Mouse (Mus musculus) stomach, embryonic 14.5 days (tissue): ENCODE measurements around the gene Apob. TPM values are rescaled to one million over a fixed set of nuclear protein-coding genes. Genes with fewer than 3 reads are reported as not detected.

Source experiments
- ATAC-seq: fragments of 200-750 bp; cut with Nextera tagmentation; 2 replicates; pipeline ENCODE4 v1.8.0; 2017; ENCODE audit warnings: low read depth, moderate TSS enrichment; ENCODE audit not compliant: insufficient number of reproducible peaks, insufficient read depth, low FRiP score
- H3K27ac ChIP-seq: fragments of 300-500 bp; sonication (generic); 2 replicates; pipeline ENCODE4 v1.5.1; 2014; ENCODE audit warnings: mild to moderate bottlenecking, low read length, moderate library complexity, mixed read lengths
- H3K27me3 ChIP-seq: fragments of 300-500 bp; sonication (generic); 2 replicates; pipeline ENCODE4 v1.6.1; 2014; ENCODE audit warnings: low read length, control low read depth, mixed read lengths; ENCODE audit not compliant: control insufficient read depth, insufficient read depth
- H3K36me3 ChIP-seq: fragments of 300-500 bp; sonication (generic); 2 replicates; pipeline ENCODE4 v1.6.1; 2014; ENCODE audit warnings: mild to moderate bottlenecking, control low read depth, low read length, moderate library complexity, mixed read lengths; ENCODE audit not compliant: control insufficient read depth, insufficient read depth
- H3K4me1 ChIP-seq: fragments of 300-500 bp; sonication (generic); 2 replicates; pipeline ENCODE4 v1.6.1; 2014; ENCODE audit warnings: low read length, control low read depth, mixed read lengths; ENCODE audit not compliant: control insufficient read depth, insufficient read depth
- H3K4me2 ChIP-seq: fragments of 300-500 bp; sonication (generic); replicated peaks from 2 replicates; pipeline ENCODE4 v1.6.1; 2014; ENCODE audit warnings: low read depth, low read length, control low read depth
- H3K4me3 ChIP-seq: fragments of 300-500 bp; sonication (generic); 2 replicates; pipeline ENCODE4 v1.5.1; 2014; ENCODE audit warnings: low read depth, low read length, control low read depth
- H3K9ac ChIP-seq: fragments of 300-500 bp; sonication (generic); replicated peaks from 2 replicates; pipeline ENCODE4 v1.6.1; 2014; ENCODE audit warnings: low read depth, mild to moderate bottlenecking, control low read depth, low read length, moderate library complexity, mixed read lengths
- H3K9me3 ChIP-seq: fragments of 300-500 bp; sonication (generic); 2 replicates; pipeline ENCODE4 v1.6.1; 2016; ENCODE audit warnings: low read depth, low read length, control low read depth; ENCODE audit not compliant: control insufficient read depth
- WGBS: fragments of 180-500 bp; shearing (Covaris S2); extraction: QIAGEN DNeasy Blood & Tissue Kit; methylation state at CpG from one replicate; pipeline ENCODE4 v1.1.7; 2014; 5-methylcytosine and 5-hydroxymethylcytosine counted together
- polyA plus RNA-seq: library from polyadenylated mRNA; unstranded; fragments of >200 nt; fragmentation: Nextera tagmentation; extraction: Ambion mirVana; gene quantifications from 2 replicates; pipeline ENCODE4 v1.2.1, GENCODE M21; 2014

Gene Apob
- polyA plus RNA-seq, 1 experiment from 2014 or later: 0.46 TPM

DNA sequence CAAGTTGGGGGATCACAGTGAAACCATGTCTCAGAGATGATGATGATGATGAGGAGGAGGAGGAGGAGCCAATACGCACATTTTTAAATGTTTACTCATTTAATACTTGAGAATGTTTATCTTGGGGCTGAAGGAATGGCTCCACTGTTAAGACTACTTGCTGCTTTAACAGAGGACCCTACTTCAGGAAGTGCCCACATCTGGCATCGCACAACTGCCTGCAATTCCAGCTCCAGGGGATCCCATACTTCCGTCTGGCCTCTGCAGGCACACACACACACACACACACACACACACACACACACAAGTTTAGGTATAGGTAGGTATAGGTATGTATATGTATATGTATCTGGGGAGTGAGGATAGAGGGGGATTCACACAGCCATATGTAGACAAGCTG lies 6.6 kb upstream of the Apob start:
- no peaks in the 10 kb centered on the region for H3K36me3 ChIP-seq
- no peak overlapping the region for H3K27ac ChIP-seq
- no peaks in the 10 kb centered on the region for H3K27me3 ChIP-seq
- no peak for ATAC-seq
- no peak overlapping the region for H3K4me3 ChIP-seq
- no peak overlapping the region for H3K9ac ChIP-seq
- no peak overlapping the region for H3K4me2 ChIP-seq
- H3K4me1 ChIP-seq: no peaks in the 10 kb centered on the region
- H3K9me3 ChIP-seq: no peaks in the 10 kb centered on the region
- 52% methylated on average over 3 of the region's 3 CpGs for WGBS

DNA sequence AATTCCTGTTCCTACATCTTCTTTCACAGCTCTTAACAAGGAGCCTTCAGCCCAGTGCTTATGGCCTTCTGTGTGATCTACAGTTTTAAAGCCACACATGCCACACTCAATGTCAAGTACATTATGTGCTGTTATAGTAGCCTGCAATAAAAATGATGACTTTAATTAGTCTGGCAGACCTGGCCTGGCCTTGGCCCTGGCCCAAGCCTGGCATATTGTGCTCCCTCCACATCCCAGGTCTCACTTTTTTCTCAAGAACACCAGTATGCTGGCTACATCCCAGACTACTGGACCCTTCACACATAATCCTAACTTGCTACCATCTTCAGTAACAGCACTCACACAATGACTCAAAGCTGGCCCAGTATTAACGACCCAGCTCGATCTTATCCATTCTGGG lies 5.7 kb upstream of the Apob start:
- Histone ChIP-seq H3K36me3 (no peaks in the 10 kb centered on the region), H3K4me3 (no peak overlapping the region), H3K27ac (no peak overlapping the region), H3K4me2 (no peak overlapping the region), H3K27me3 (no peaks in the 10 kb centered on the region), H3K9me3 (no peaks in the 10 kb centered on the region), H3K4me1 (no peaks in the 10 kb centered on the region), H3K9ac (no peak overlapping the region)
- 86% methylated on average over 2 of the region's 2 CpGs for whole genome bisulfite sequencing
- ATAC-seq: no peak

DNA sequence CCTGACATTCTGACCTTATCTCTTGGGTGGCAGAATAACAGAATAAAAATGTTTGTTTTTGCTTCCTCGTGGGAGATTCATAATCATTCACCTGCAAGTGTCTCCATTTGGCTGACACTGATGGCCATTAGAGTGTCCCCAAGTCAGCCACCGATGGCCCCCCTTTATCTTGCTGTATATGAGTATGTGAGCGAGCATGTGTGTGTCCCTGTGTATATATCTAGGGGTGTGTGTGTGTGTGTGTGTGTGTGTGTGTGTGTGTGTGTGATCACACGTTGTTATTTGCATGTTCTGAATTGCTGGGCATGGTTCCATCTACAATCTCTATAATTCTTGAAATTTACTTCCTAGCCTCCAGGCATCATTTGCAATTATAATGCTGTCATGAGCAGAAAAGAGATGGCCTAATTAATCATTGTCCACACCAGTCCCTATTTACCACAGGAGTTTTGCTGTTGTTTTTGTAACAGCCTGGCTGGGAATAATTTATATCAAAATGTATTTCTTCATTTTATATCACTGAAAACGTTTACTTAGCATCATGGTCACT lies 3.6 kb upstream of the Apob start:
- Histone ChIP-seq H3K27me3 (no peaks in the 10 kb centered on the region), H3K9me3 (no peaks in the 10 kb centered on the region), H3K4me2 (no peak overlapping the region), H3K9ac (no peak overlapping the region), H3K4me3 (no peak overlapping the region), H3K36me3 (no peaks in the 10 kb centered on the region), H3K27ac (no peak overlapping the region), H3K4me1 (no peaks in the 10 kb centered on the region)
- WGBS: 45% methylated on average over 5 of the region's 5 CpGs
- no peak for ATAC-seq

DNA sequence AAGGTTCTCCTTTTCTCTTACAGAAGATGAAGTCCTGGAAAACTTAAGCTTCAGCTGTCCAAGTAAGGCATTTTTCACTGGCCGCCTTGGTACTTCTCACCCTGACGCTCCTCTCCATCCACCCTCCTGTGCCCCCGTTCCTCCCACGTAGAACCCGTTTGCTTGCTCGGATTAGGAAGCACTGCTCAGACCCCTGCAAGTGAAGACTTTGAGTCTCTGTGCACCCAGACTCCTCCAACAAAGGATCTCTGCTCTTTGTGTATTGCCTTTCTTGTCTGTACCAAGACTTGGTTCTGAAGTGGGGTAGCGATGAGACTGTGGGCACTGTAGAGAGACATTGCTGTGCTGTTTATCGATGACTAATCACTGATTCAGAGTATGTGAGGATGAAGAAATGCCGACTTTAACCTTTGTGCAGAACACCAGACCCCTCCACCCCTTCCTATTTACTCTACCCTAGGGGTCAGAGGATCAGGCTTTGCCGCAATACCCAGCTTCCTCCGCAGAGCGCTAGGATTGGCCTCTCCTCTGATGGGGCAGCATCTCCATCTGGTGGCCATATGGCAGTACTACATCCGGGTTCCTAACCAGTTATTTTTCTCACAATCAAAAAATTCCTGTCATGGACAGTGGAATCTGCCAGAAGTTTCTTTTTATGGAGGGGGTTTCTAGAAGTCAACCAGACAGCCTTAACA lies 889 bp downstream of the Apob start:
- Histone ChIP-seq H3K4me3 (no peak overlapping the region), H3K9me3 (no peaks in the 10 kb centered on the region), H3K4me1 (no peaks in the 10 kb centered on the region), H3K4me2 (no peak overlapping the region), H3K27me3 (no peaks in the 10 kb centered on the region), H3K9ac (no peak overlapping the region), H3K36me3 (no peaks in the 10 kb centered on the region), H3K27ac (no peak overlapping the region)
- WGBS: 52% methylated on average over 13 of the region's 13 CpGs
- ATAC-seq: peak; percentile 64

DNA sequence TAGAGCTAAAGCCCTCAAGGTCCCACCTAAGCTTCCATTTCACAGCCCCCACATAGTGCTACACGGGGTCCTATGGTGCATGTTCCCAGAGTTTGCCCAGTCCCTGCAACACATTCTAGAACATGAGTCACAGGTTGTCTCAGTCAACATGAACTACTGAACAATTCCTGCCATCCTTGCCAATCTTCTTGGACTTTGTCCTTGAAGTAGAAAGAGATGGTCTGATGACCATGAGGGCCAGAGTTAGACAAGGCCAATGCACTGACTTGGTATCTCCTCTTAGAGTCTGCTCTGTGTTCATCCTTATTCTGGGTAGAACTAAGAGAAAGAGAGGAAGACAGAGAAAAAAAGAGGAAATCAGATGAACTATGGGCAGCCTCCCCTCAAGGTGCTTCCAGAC lies 7.0 kb downstream of the Apob start:
- Histone ChIP-seq H3K27ac (no peak overlapping the region), H3K36me3 (no peaks in the 10 kb centered on the region), H3K4me3 (no peak overlapping the region), H3K4me1 (no peaks in the 10 kb centered on the region), H3K9me3 (no peaks in the 10 kb centered on the region), H3K9ac (no peak overlapping the region), H3K4me2 (no peak overlapping the region), H3K27me3 (no peaks in the 10 kb centered on the region)
- no peak for ATAC-seq
- 89% methylated on average over 1 of the region's 1 CpGs for WGBS

DNA sequence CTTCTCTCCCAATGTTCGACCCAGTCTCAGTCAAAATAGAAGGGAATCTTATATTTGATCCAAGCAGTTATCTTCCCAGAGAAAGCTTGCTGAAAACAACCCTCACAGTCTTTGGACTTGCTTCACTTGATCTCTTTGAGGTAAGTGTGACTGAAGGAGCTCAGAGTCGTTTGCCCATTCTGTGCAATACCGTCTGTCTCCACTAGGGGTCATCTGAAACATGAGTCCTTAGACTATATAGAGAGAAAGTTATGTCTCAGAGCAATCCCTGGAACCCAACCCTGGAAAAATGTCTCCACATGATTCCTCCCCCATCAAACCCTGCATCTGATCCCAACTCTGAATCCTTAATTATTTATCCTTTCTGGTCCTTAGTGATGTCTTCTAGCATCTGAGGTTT lies 13.4 kb downstream of the Apob start:
- H3K36me3 ChIP-seq: no peaks in the 10 kb centered on the region
- H3K9ac ChIP-seq: no peak overlapping the region
- no peak for ATAC-seq
- H3K4me1 ChIP-seq: no peaks in the 10 kb centered on the region
- H3K4me3 ChIP-seq: no peak overlapping the region
- 14% methylated on average over 3 of the region's 3 CpGs for WGBS
- H3K27ac ChIP-seq: no peak overlapping the region
- no peaks in the 10 kb centered on the region for H3K27me3 ChIP-seq
- H3K4me2 ChIP-seq: no peak overlapping the region
- H3K9me3 ChIP-seq: no peaks in the 10 kb centered on the region

DNA sequence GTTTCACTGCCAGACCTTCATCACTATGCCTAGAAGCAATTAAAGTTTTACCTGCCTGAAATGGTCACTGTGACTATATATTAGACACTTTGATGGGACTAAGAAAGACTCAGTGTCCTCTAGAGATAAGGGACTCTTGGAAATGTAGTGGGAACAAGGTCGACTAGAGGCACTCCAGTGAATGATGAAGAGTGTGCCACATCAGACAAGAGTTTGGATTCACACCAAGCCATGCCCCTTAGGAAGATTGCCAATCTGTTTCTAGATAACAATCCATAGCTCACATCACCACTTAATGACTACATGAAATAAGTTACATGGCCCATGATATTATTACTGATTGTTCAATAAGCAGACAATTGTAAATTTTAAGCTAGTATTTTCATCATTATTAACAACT lies 14.1 kb downstream of the Apob start:
- no peak for ATAC-seq
- WGBS: 45% methylated on average over 1 of the region's 1 CpGs
- H3K9me3 ChIP-seq: no peaks in the 10 kb centered on the region
- no peaks in the 10 kb centered on the region for H3K4me1 ChIP-seq
- H3K4me3 ChIP-seq: no peak overlapping the region
- H3K9ac ChIP-seq: no peak overlapping the region
- no peaks in the 10 kb centered on the region for H3K36me3 ChIP-seq
- no peak overlapping the region for H3K4me2 ChIP-seq
- no peaks in the 10 kb centered on the region for H3K27me3 ChIP-seq
- H3K27ac ChIP-seq: no peak overlapping the region

DNA sequence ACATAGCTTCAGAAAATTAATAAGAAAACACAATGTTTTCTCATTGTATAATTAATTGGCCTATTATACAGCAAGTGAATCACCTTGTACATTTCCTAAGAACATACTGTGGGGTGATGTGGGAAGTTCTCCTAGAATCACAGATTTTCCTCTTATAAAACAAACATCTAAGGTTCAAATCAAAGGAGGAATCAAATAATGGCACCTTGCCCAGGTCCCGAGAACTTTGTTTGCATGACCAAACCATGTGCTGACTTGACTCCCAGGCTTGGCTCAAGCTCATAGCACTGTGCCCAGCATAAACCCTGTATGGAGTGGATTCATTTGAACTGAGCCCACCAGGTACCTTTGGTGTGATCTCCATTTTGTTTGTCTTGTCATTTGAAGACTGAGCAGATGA lies 43.5 kb downstream of the Apob start:
- 74% methylated on average over 1 of the region's 1 CpGs for WGBS

DNA sequence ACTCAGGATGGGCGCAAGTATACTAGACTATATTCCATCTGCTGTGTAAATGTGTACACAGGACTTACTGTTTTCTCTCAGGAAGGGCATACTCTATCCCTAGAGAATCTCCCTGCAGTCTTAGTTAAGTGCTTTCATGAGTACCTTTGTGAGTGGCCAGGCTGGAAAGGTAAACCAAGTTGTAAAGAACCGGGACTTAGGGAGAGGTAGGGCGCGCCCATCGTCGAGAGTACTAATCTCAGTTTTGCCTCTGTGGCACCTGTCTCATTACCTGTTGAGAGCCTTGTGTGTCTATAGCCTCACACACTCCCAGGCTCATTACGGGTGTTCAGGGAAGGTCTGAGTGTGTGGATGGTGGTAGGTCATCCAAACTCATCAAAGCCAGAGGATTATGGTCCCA lies 52.1 kb downstream of the Apob start:
- WGBS: 92% methylated on average over 7 of the region's 7 CpGs

More for the DNA sequence above, 43.5 kb downstream of the Apob start:
- H3K36me3 ChIP-seq: no peaks in the 10 kb centered on the region
- H3K27ac ChIP-seq: no peak overlapping the region
- H3K9ac ChIP-seq: no peak overlapping the region
- no peak overlapping the region for H3K4me2 ChIP-seq
- H3K4me1 ChIP-seq: no peaks in the 10 kb centered on the region
- H3K27me3 ChIP-seq: no peaks in the 10 kb centered on the region
- H3K9me3 ChIP-seq: no peaks in the 10 kb centered on the region
- H3K4me3 ChIP-seq: no peak overlapping the region
- no peak for ATAC-seq

More for the DNA sequence above, 52.1 kb downstream of the Apob start:
- no peak for ATAC-seq
- H3K4me3 ChIP-seq: no peak overlapping the region
- no peak overlapping the region for H3K9ac ChIP-seq
- H3K27me3 ChIP-seq: no peaks in the 10 kb centered on the region
- no peak overlapping the region for H3K27ac ChIP-seq
- no peaks in the 10 kb centered on the region for H3K4me1 ChIP-seq
- H3K9me3 ChIP-seq: no peaks in the 10 kb centered on the region
- no peak overlapping the region for H3K4me2 ChIP-seq
- no peaks in the 10 kb centered on the region for H3K36me3 ChIP-seq
